Mouse (Mus musculus): ENCODE measurements at regions not wholly inside any gene's neighbourhood (a gene's known extent, or its start where the extent isn't known, plus 50 kb on each side); places are given as distances from the start of the nearest gene placed in this dataset.
"Not testable (repeated sequence)": the region's sequence is repeated elsewhere in the genome, so short reads cannot be mapped to it uniquely, and the experiment has no call there.

- no peak for DNase-seq (ENCODE audit: low spot score in 2 of 2)
Measured at GRCm38 (mm10) chr1:137226479-137227097, 266.3 kb upstream of the Nr5a2 start.

- no peak for DNase-seq (ENCODE audit: low spot score in 2 of 2)
Measured at GRCm38 (mm10) chr1:137225418-137225817, 265.2 kb upstream of the Nr5a2 start.

GRCm38 (mm10) chr1:137223052-137223451 is 262.8 kb upstream of the Nr5a2 start:
- no peak for DNase-seq (ENCODE audit: low spot score in 2 of 2)

- DNase-seq (ENCODE audit: low spot score in 2 of 2): no peak
Measured at GRCm38 (mm10) chr1:137221087-137222057, 261.1 kb upstream of the Nr5a2 start.

- no peak for DNase-seq (ENCODE audit: low spot score in 2 of 2)
Measured at GRCm38 (mm10) chr1:137220226-137220625, 260.0 kb upstream of the Nr5a2 start.

DNA sequence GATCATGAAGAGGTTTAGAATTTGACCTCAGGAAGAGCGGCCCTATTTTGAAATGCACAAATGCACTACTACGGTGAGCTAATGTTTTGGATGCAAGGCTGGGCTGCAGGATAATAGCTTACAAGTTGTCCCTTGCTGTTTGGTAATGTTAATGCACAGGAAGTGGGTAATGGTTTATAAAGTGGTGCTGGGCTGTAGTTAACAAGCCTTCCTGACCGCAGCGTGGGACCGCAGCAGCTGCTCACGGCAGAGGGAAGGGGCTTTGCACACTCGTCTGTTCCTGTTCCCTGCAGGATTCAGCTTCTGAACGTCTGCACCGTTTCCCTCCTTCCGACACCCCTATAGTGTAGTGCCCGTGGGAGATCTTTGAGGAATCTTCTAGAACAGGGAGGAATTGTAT is 258.4 kb upstream of the Nr5a2 start:
- no peak for DNase-seq (ENCODE audit: low spot score in 2 of 2)

- no peak for DNase-seq (ENCODE audit: low spot score in 2 of 2)
Measured at GRCm38 (mm10) chr1:137218096-137218495, 257.8 kb upstream of the Nr5a2 start.

GRCm38 (mm10) chr1:137217206-137217605 is 257.0 kb upstream of the Nr5a2 start:
- no peak for DNase-seq (ENCODE audit: low spot score in 2 of 2)

- DNase-seq (ENCODE audit: low spot score in 2 of 2): not testable (repeated sequence)
Measured at GRCm38 (mm10) chr1:137214328-137214727, 254.1 kb upstream of the Nr5a2 start.

DNA sequence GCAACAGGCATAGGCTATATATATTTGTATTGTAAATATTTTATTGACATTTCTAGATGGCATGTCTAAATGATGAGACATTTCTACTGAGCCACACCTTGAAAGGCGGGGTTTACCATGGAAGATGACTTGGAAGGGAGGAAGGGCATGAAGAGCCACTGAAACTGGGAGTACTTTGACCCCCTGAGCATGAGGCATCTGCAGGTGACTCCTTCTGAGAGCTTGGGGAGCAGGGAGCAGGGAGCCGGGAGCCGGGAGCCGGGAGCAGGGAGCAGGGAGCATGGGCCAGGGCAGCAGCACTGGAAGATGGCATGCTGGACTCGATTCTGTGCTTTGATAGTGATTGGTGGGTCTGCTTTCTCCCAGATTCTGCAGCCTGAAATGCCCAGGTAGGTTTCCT is 253.5 kb upstream of the Nr5a2 start:
- DNase-seq (ENCODE audit: low spot score in 2 of 2): no peak

- DNase-seq (ENCODE audit: low spot score in 2 of 2): no peak
Measured at GRCm38 (mm10) chr1:137212856-137213255, 252.6 kb upstream of the Nr5a2 start.

DNA sequence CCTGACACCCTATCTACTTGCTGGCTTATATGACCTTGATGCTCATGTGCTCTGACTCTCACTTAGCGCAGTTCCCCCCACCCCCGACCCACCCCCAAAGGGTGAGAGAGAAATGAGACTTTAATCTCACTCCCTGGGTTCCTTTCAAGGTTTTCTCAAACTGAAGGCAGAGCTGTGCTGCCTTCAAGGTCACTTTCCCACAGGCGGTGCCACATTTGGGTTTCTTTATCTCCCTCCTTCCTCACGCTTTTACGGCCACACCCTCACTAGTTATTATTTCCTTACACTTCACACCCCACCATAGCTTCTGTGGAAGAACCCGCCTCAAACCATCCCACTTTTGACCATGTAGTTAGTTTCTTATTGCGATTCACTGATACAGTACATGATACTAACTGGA is 244.1 kb upstream of the Nr5a2 start:
- DNase-seq (ENCODE audit: low spot score in 2 of 2): no peak

- no peak for DNase-seq (ENCODE audit: low spot score in 2 of 2)
Measured at GRCm38 (mm10) chr1:137203512-137203911, 243.3 kb upstream of the Nr5a2 start.

DNA sequence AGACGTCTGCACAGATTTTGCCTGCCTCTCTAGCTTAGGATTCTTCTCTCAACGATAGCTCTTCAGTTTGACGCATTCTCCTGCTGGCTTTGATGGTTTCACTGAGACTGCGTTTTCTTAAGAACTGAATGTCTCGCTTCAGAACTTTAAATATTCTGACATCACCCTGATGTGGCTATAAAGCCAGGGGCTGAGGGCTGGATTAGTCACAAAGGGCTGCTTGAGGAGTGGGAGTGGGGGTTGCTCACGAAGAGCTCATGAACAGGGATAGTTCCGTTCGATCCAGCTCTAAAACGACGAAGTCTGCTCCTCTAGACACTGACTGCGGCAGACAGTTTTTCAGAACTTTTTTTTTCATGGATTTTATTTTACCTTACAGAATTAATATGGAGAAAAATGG is 240.7 kb upstream of the Nr5a2 start:
- no peak for DNase-seq (ENCODE audit: low spot score in 2 of 2)

GRCm38 (mm10) chr1:137195962-137196361 is 235.7 kb upstream of the Nr5a2 start:
- DNase-seq (ENCODE audit: low spot score in 2 of 2): no peak

DNA sequence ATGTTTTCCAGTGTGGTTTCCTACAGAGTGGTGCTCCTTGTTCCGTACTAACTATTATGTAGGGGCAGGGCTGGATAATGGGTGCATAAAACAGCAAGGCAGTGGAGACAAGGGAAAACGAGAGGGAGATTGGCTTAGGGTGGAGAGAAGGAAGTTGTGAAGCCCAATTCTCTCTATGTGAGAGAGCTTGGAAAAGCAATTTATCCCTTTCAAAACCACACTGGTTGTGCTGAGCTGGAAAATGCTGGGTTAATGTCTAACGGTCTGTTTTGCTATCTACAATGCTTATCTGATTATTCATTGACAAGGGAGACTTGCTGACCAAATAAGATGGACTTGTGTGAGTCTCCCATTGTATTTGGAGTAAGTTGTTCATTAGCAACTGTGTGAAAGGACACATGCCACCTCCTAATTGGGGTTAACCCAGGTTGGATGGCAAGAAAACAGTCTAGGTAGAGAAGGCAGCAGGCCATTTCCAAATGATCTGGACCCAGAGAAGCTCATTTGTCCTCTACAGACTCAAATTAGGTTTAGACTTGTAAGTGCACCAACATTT is 234.9 kb upstream of the Nr5a2 start:
- no peak for DNase-seq (ENCODE audit: low spot score in 2 of 2)

DNA sequence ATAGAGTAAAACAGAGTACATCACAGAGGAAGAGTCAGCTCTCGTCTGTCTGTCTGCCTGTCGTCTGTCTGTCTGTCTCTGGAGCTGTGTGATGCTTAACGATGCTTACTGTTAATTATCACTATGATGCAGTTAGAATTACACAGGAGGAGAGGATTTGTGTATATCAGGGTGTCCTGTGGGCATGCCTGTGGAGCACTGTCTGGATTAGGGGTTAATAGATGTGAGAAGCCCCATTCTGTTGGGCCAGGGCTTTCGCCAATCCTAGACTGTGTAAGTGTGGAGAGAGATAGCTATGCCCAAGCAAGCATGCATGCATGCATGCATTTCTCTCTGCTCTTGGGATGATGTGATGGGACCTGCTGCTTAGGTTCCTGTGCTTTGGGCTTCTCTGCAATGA is 218.0 kb upstream of the Nr5a2 start:
- no peak for DNase-seq (ENCODE audit: low spot score in 2 of 2)

- no peak for DNase-seq (ENCODE audit: low spot score in 2 of 2)
Measured at GRCm38 (mm10) chr1:137176696-137177095, 216.4 kb upstream of the Nr5a2 start.

- no peak for DNase-seq (ENCODE audit: low spot score in 2 of 2)
Measured at GRCm38 (mm10) chr1:137174081-137174480, 213.8 kb upstream of the Nr5a2 start.

GRCm38 (mm10) chr1:137172128-137172527 is 211.9 kb upstream of the Nr5a2 start:
- DNase-seq (ENCODE audit: low spot score in 2 of 2): no peak

- DNase-seq (ENCODE audit: low spot score in 2 of 2): no peak
Measured at GRCm38 (mm10) chr1:137171451-137171850, 211.2 kb upstream of the Nr5a2 start.

DNA sequence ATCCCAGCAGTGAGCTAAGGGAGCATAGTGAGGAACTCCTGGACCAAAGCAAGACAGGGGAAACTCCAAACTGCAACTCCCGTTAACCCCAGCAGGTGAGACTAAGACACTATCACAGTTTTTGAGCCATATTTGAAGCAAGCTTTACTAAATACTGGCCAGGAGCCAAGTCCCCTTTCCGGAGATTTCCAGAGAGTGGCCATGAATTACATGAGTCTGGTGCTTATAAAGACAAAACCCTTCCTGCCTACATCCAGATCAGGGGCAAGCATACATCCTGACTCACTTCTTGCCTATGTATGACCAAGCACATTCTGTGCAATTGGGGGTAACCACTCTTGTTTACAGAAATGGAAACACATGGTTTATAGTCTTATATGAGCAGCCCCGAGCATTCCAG is 187.6 kb upstream of the Nr5a2 start:
- DNase-seq (ENCODE audit: low spot score in 2 of 2): no peak
